Mouse (Mus musculus): Measurements from ENCODE around the gene Fasl. TPM values are rescaled to one million over a fixed set of nuclear protein-coding genes. Genes with fewer than 3 reads are reported as not detected.

Gene Fasl
- polyA plus RNA-seq, 1 experiment, result 0.37 TPM

GRCm38 (mm10) chr1:161766656-161767055, 21.6 kb downstream of the Fasl start:
- H3K4me3 ChIP-seq (replicated peaks; ENCODE audit: extremely low read depth, low read depth, low read length), result no peak overlapping the region
- DNase-seq, result no peak
- WGBS, result 26% methylated on average over 5 of the region's 5 CpGs
- H3K4me1 ChIP-seq (ENCODE audit: control insufficient read depth, insufficient read depth, low read length), result no peaks in the 10 kb centered on the region
- TF ChIP-seq CTCF (IDR thresholded peaks at IDR 0.05; ENCODE audit: insufficient read depth, low read length), result no peak
- TF ChIP-seq POLR2A (IDR thresholded peaks at IDR 0.05; ENCODE audit: borderline replicate concordance, extremely low read depth, low read depth, low read length), result no peak

GRCm38 (mm10) chr1:161765932-161766331, 22.4 kb downstream of the Fasl start:
- WGBS, result 32% methylated on average over 5 of the region's 5 CpGs
- TF ChIP-seq POLR2A (IDR thresholded peaks at IDR 0.05; ENCODE audit: borderline replicate concordance, extremely low read depth, low read depth, low read length), result no peak
- TF ChIP-seq CTCF (IDR thresholded peaks at IDR 0.05; ENCODE audit: insufficient read depth, low read length), result no peak
- H3K4me3 ChIP-seq (replicated peaks; ENCODE audit: extremely low read depth, low read depth, low read length), result no peak overlapping the region
- no peak for DNase-seq
- H3K4me1 ChIP-seq (ENCODE audit: control insufficient read depth, insufficient read depth, low read length), result no peaks in the 10 kb centered on the region

- TF ChIP-seq POLR2A (IDR thresholded peaks at IDR 0.05; ENCODE audit: borderline replicate concordance, extremely low read depth, low read depth, low read length) (no peak), CTCF (IDR thresholded peaks at IDR 0.05; ENCODE audit: insufficient read depth, low read length) (no peak)
- no peak for DNase-seq
- no peak overlapping the region for H3K4me3 ChIP-seq (replicated peaks; ENCODE audit: extremely low read depth, low read depth, low read length)
- 90% methylated on average over 1 of the region's 1 CpGs for WGBS
- H3K4me1 ChIP-seq (ENCODE audit: control insufficient read depth, insufficient read depth, low read length), result no peaks in the 10 kb centered on the region
Measured at GRCm38 (mm10) chr1:161764964-161765363, 23.3 kb downstream of the Fasl start.

GRCm38 (mm10) chr1:161761556-161761955, 26.7 kb downstream of the Fasl start:
- TF ChIP-seq CTCF (IDR thresholded peaks at IDR 0.05; ENCODE audit: insufficient read depth, low read length), result no peak
- no peak for TF ChIP-seq POLR2A (IDR thresholded peaks at IDR 0.05; ENCODE audit: borderline replicate concordance, extremely low read depth, low read depth, low read length)
- 33% methylated on average over 4 of the region's 4 CpGs for WGBS
- no peaks in the 10 kb centered on the region for H3K4me1 ChIP-seq (ENCODE audit: control insufficient read depth, insufficient read depth, low read length)
- no peak overlapping the region for H3K4me3 ChIP-seq (replicated peaks; ENCODE audit: extremely low read depth, low read depth, low read length)
- no peak for DNase-seq

- TF ChIP-seq CTCF (IDR thresholded peaks at IDR 0.05; ENCODE audit: insufficient read depth, low read length) (no peak), POLR2A (IDR thresholded peaks at IDR 0.05; ENCODE audit: borderline replicate concordance, extremely low read depth, low read depth, low read length) (no peak)
- 79% methylated on average over 3 of the region's 3 CpGs for WGBS
- Histone ChIP-seq H3K4me1 (ENCODE audit: control insufficient read depth, insufficient read depth, low read length) (no peaks in the 10 kb centered on the region), H3K4me3 (replicated peaks; ENCODE audit: extremely low read depth, low read depth, low read length) (no peak overlapping the region)
- DNase-seq, result no peak
Measured at GRCm38 (mm10) chr1:161756547-161756946, 31.7 kb downstream of the Fasl start.

- 55% methylated on average over 8 of the region's 8 CpGs for WGBS
- TF ChIP-seq CTCF (IDR thresholded peaks at IDR 0.05; ENCODE audit: insufficient read depth, low read length) (no peak), POLR2A (IDR thresholded peaks at IDR 0.05; ENCODE audit: borderline replicate concordance, extremely low read depth, low read depth, low read length) (no peak)
- Histone ChIP-seq H3K4me1 (ENCODE audit: control insufficient read depth, insufficient read depth, low read length) (no peaks in the 10 kb centered on the region), H3K4me3 (replicated peaks; ENCODE audit: extremely low read depth, low read depth, low read length) (no peak overlapping the region)
- DNase-seq, result no peak
Measured at GRCm38 (mm10) chr1:161751311-161751710, 37.0 kb downstream of the Fasl start.

- TF ChIP-seq CTCF (IDR thresholded peaks at IDR 0.05; ENCODE audit: insufficient read depth, low read length), result no peak
- TF ChIP-seq POLR2A (IDR thresholded peaks at IDR 0.05; ENCODE audit: borderline replicate concordance, extremely low read depth, low read depth, low read length), result no peak
- 44% methylated on average over 8 of the region's 8 CpGs for WGBS
- Histone ChIP-seq H3K4me1 (ENCODE audit: control insufficient read depth, insufficient read depth, low read length) (no peaks in the 10 kb centered on the region), H3K4me3 (replicated peaks; ENCODE audit: extremely low read depth, low read depth, low read length) (no peak overlapping the region)
- DNase-seq, result no peak
Measured at GRCm38 (mm10) chr1:161750471-161751041, 37.7 kb downstream of the Fasl start.

GRCm38 (mm10) chr1:161748685-161749084, 39.6 kb downstream of the Fasl start:
- H3K4me3 ChIP-seq (replicated peaks; ENCODE audit: extremely low read depth, low read depth, low read length), result no peak overlapping the region
- TF ChIP-seq CTCF (IDR thresholded peaks at IDR 0.05; ENCODE audit: insufficient read depth, low read length) (no peak), POLR2A (IDR thresholded peaks at IDR 0.05; ENCODE audit: borderline replicate concordance, extremely low read depth, low read depth, low read length) (no peak)
- DNase-seq, result no peak
- WGBS, result 70% methylated on average over 6 of the region's 6 CpGs
- H3K4me1 ChIP-seq (ENCODE audit: control insufficient read depth, insufficient read depth, low read length), result no peaks in the 10 kb centered on the region

GRCm38 (mm10) chr1:161748138-161748537, 40.2 kb downstream of the Fasl start:
- no peak for TF ChIP-seq POLR2A (IDR thresholded peaks at IDR 0.05; ENCODE audit: borderline replicate concordance, extremely low read depth, low read depth, low read length)
- peak; percentile 47 for TF ChIP-seq CTCF (IDR thresholded peaks at IDR 0.05; ENCODE audit: insufficient read depth, low read length)
- WGBS, result 24% methylated on average over 8 of the region's 8 CpGs
- no peaks in the 10 kb centered on the region for H3K4me1 ChIP-seq (ENCODE audit: control insufficient read depth, insufficient read depth, low read length)

GRCm38 (mm10) chr1:161746542-161747302, 41.6 kb downstream of the Fasl start:
- 80% methylated on average over 25 of the region's 25 CpGs for WGBS
- no peak for TF ChIP-seq POLR2A (IDR thresholded peaks at IDR 0.05; ENCODE audit: borderline replicate concordance, extremely low read depth, low read depth, low read length)
- Histone ChIP-seq H3K4me3 (replicated peaks; ENCODE audit: extremely low read depth, low read depth, low read length) (no peak overlapping the region), H3K4me1 (ENCODE audit: control insufficient read depth, insufficient read depth, low read length) (no peaks in the 10 kb centered on the region)
- DNase-seq, result no peak

More at GRCm38 (mm10) chr1:161748138-161748537, 40.2 kb downstream of the Fasl start:
- peak; percentile 54 for DNase-seq
- H3K4me3 ChIP-seq (replicated peaks; ENCODE audit: extremely low read depth, low read depth, low read length), result no peak overlapping the region
